Comparison of ENCODE assay signal across 11 mouse cellular contexts in the genomic region with DNA sequence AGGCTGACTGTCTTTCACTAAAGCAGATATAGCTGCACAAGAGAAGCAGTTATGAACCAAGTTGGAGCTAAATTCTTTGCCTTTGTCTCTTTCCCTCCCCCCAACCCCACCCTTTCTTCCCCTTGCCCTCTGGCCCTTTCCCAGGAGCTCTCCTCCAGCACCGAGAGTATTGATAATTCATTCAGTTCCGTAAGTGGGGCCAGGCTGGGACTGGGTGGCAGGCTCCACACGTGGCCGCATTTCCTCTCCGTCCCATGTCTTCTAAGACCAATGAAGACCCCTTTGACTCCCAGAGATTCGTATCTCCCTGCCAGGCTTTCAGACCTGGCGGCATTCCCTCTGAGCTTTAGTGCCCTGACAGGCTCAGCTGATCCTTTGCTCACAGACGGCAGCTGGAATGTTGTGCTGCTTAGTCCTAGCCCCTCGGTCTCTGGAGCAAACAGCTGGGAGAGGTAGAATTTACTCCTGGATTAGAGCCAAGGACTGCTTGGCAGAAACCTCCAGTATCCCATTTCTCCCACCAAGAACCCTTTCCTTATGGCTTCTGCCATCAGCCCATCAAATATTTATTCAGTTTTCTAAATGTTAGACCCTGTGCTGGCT. TPM values are rescaled to one million over a fixed set of nuclear protein-coding genes. Genes with fewer than 3 reads are reported as not detected.
DNase-seq lines count a peak whose midpoint lies in the region; ATAC-seq lines count a peak whose summit lies in the region.
"Had no signal": no experiment of that assay in that cellular context is flagged by ENCODE, and none has a peak within 500 bp of the region (broad histone marks: within the 10 kb centered on the region; RNA-seq: fewer than 3 reads in every experiment).

No protein-coding gene starts in this region.

- DNase-seq in forebrain, embryonic 10.5 days (ENCODE audit: extremely low spot score, low spot score): no peak
- peak; percentile 44 for DNase-seq in 3T3-L1 (ENCODE audit: low read depth, low spot score)
- DNase-seq in gastrocnemius, postnatal 10 days: peak; percentile 54
- no peak for DNase-seq in spleen, postnatal 10 days (ENCODE audit: low spot score in 2 of 2)
- DNase-seq in left cerebral cortex, postnatal 25 days (ENCODE audit: low spot score in 2 of 2): no peak
- no peak for DNase-seq in spleen, adult 12 weeks (ENCODE audit: low spot score)
- DNase-seq: cerebellum, adult 18-20 months had no signal

- H3K4me1 ChIP-seq in forebrain, embryonic 10.5 days: peaks cover 6% of the 10 kb centered on the region
- peaks cover 4% of the 10 kb centered on the region for H3K4me1 ChIP-seq in forebrain, embryonic 16.5 days (replicated peaks; ENCODE audit: control insufficient read depth, insufficient read depth, low read length)
- peaks cover 39% of the 10 kb centered on the region for H3K4me1 ChIP-seq in limb, embryonic 15.5 days

- H3K27me3 ChIP-seq in forebrain, embryonic 10.5 days (ENCODE audit: poor library complexity, severe bottlenecking): no peaks in the 10 kb centered on the region
- H3K27me3 ChIP-seq in forebrain, embryonic 16.5 days (replicated peaks; ENCODE audit: control insufficient read depth, insufficient read depth, low read length): no peaks in the 10 kb centered on the region
- H3K27me3 ChIP-seq in limb, embryonic 15.5 days: no peaks in the 10 kb centered on the region
- H3K27me3 ChIP-seq: forebrain, embryonic 15.5 days had no signal

- peaks cover 73% of the 10 kb centered on the region for H3K36me3 ChIP-seq in forebrain, embryonic 10.5 days (replicated peaks)
- H3K36me3 ChIP-seq in forebrain, embryonic 16.5 days (ENCODE audit: control insufficient read depth, insufficient read depth): peaks cover 11% of the 10 kb centered on the region
- peaks cover 49% of the 10 kb centered on the region for H3K36me3 ChIP-seq in limb, embryonic 15.5 days

- H3K9ac ChIP-seq in forebrain, embryonic 16.5 days (replicated peaks; ENCODE audit: low read depth, low read length): no peak overlapping the region
- no peak overlapping the region for H3K9ac ChIP-seq in limb, embryonic 15.5 days
- H3K9ac ChIP-seq: forebrain, embryonic 15.5 days; hindbrain, embryonic 14.5 days had no signal

- 0 out of 2 replicates have a peak overlapping the region, but pooled peaks have one; percentile 6 for H3K27ac ChIP-seq in forebrain, embryonic 10.5 days
- no peak overlapping the region for H3K27ac ChIP-seq in forebrain, embryonic 16.5 days (ENCODE audit: low read length)
- H3K27ac ChIP-seq in limb, embryonic 15.5 days: peak overlapping the region; percentile 78
- H3K27ac ChIP-seq: forebrain, embryonic 15.5 days; hindbrain, embryonic 14.5 days had no signal

- H3K9me3 ChIP-seq in forebrain, embryonic 10.5 days: no peaks in the 10 kb centered on the region
- no peaks in the 10 kb centered on the region for H3K9me3 ChIP-seq in forebrain, embryonic 16.5 days (ENCODE audit: control insufficient read depth, low read length)
- H3K9me3 ChIP-seq in limb, embryonic 15.5 days: no peaks in the 10 kb centered on the region
- H3K9me3 ChIP-seq: forebrain, embryonic 15.5 days had no signal

- intact Hi-C loops in left cerebral cortex, postnatal 25 days (cut with DNase I): no loop called here

- no peak overlapping the region for H3K4me2 ChIP-seq in forebrain, embryonic 16.5 days (ENCODE audit: low read length)
- H3K4me2 ChIP-seq in limb, embryonic 15.5 days: peak overlapping the region; percentile 22; the same call in 1 of the 2 replicates
- H3K4me2 ChIP-seq: forebrain, embryonic 15.5 days; hindbrain, embryonic 14.5 days had no signal

- no peak for ATAC-seq in forebrain, embryonic 16.5 days
- peak; percentile 45; the same call in 1 of the 2 replicates for ATAC-seq in limb, embryonic 15.5 days (ENCODE audit: insufficient number of reproducible peaks, low FRiP score, low TSS enrichment, low read depth)
- ATAC-seq: forebrain, embryonic 15.5 days had no signal

- no peak overlapping the region for H3K4me3 ChIP-seq in forebrain, embryonic 10.5 days
- no peak overlapping the region for H3K4me3 ChIP-seq in forebrain, embryonic 16.5 days (replicated peaks; ENCODE audit: low read length)
- H3K4me3 ChIP-seq in limb, embryonic 15.5 days: no peak overlapping the region
- H3K4me3 ChIP-seq: forebrain, embryonic 15.5 days had no signal

- WGBS in forebrain, embryonic 10.5 days: 62% methylated on average over 9 of the region's 9 CpGs
- 46% methylated on average over 9 of the region's 9 CpGs for WGBS in forebrain, embryonic 16.5 days
- 22% methylated on average over 9 of the region's 9 CpGs for WGBS in limb, embryonic 15.5 days

RNA-seq across cellular contexts. Expression of a gene that starts 14.7 kb away (rescaled TPM):
- polyA plus RNA-seq in forebrain, embryonic 10.5 days (2016; fragmentation: Nextera tagmentation; extraction: Ambion mirVana): 20.1 and 21.7 TPM in 2 replicates
- 26.4 and 29.7 TPM in 2 replicates for polyA plus RNA-seq in forebrain, embryonic 16.5 days (2015; fragmentation: Nextera tagmentation; extraction: Ambion mirVana)
- 10 to 100 TPM; 31.0 to 32.7 TPM for total RNA-seq in gastrocnemius, postnatal 10 days (2021)
- 26.8 and 29.1 TPM in 2 replicates for polyA plus RNA-seq in limb, embryonic 15.5 days (2015; fragmentation: Nextera tagmentation; extraction: Ambion mirVana)
- 10 to 100 TPM; 51.0 to 61.8 TPM for total RNA-seq in left cerebral cortex, postnatal 25 days (2021)

RNA-seq across cellular contexts. Expression of a gene that starts 26.0 kb away (rescaled TPM):
- polyA plus RNA-seq in forebrain, embryonic 10.5 days (2016; fragmentation: Nextera tagmentation; extraction: Ambion mirVana): 42.1 and 44.3 TPM in 2 replicates
- polyA plus RNA-seq in forebrain, embryonic 16.5 days (2015; fragmentation: Nextera tagmentation; extraction: Ambion mirVana): 20.0 and 20.7 TPM in 2 replicates
- 10 to 100 TPM; 20.2 to 22.6 TPM for total RNA-seq in gastrocnemius, postnatal 10 days (2021)
- polyA plus RNA-seq in limb, embryonic 15.5 days (2015; fragmentation: Nextera tagmentation; extraction: Ambion mirVana): 16.8 and 20.2 TPM in 2 replicates
- total RNA-seq in left cerebral cortex, postnatal 25 days (2021): 10 to 100 TPM; 21.4 to 22.2 TPM

RNA-seq across cellular contexts. Expression of a gene that starts 35.4 kb away (rescaled TPM):
- 5.2 and 5.4 TPM in 2 replicates for polyA plus RNA-seq in forebrain, embryonic 10.5 days (2016; fragmentation: Nextera tagmentation; extraction: Ambion mirVana)
- polyA plus RNA-seq in forebrain, embryonic 16.5 days (2015; fragmentation: Nextera tagmentation; extraction: Ambion mirVana): 6.1 and 6.7 TPM in 2 replicates
- 10 to 100 TPM in 1 of 2 experiments, 1 to 10 TPM in 1; 7.6 to 11.5 TPM for total RNA-seq in gastrocnemius, postnatal 10 days (2021)
- 8.0 and 8.2 TPM in 2 replicates for polyA plus RNA-seq in limb, embryonic 15.5 days (2015; fragmentation: Nextera tagmentation; extraction: Ambion mirVana)
- 10 to 100 TPM; 22.2 to 27.6 TPM for total RNA-seq in left cerebral cortex, postnatal 25 days (2021)

RNA-seq across cellular contexts. Expression of a gene that starts 53.2 kb away (rescaled TPM):
- 346 and 351 TPM in 2 replicates for polyA plus RNA-seq in forebrain, embryonic 10.5 days (2016; fragmentation: Nextera tagmentation; extraction: Ambion mirVana)
- 286 and 291 TPM in 2 replicates for polyA plus RNA-seq in forebrain, embryonic 16.5 days (2015; fragmentation: Nextera tagmentation; extraction: Ambion mirVana)
- 100 to 1,000 TPM; 167 to 176 TPM for total RNA-seq in gastrocnemius, postnatal 10 days (2021)
- polyA plus RNA-seq in limb, embryonic 15.5 days (2015; fragmentation: Nextera tagmentation; extraction: Ambion mirVana): 253 and 271 TPM in 2 replicates
- total RNA-seq in left cerebral cortex, postnatal 25 days (2021): 100 to 1,000 TPM; 154 to 156 TPM

RNA-seq across cellular contexts. Expression of a gene that starts 56.4 kb away (rescaled TPM):
- 2.5 and 2.7 TPM in 2 replicates for polyA plus RNA-seq in forebrain, embryonic 10.5 days (2016; fragmentation: Nextera tagmentation; extraction: Ambion mirVana)
- 8.5 and 11.6 TPM in 2 replicates for polyA plus RNA-seq in forebrain, embryonic 16.5 days (2015; fragmentation: Nextera tagmentation; extraction: Ambion mirVana)
- 1 to 10 TPM; 8.3 to 8.6 TPM for total RNA-seq in gastrocnemius, postnatal 10 days (2021)
- 51.9 and 57.7 TPM in 2 replicates for polyA plus RNA-seq in limb, embryonic 15.5 days (2015; fragmentation: Nextera tagmentation; extraction: Ambion mirVana)
- total RNA-seq in left cerebral cortex, postnatal 25 days (2021): 1 to 10 TPM; 7.5 to 9.0 TPM

Comparison
In these comparisons a context has a peak if more than half of its experiments do, and no peak if none do; other contexts are left out.
1. DNase-seq: peak in 3T3-L1 (single experiment) and gastrocnemius, postnatal 10 days (single experiment); none in forebrain, embryonic 10.5 days (single experiment), spleen, postnatal 10 days (0 of 2), left cerebral cortex, postnatal 25 days (0 of 2) and spleen, adult 12 weeks (single experiment).